ENCODE assay signal across 17 mouse cellular contexts in the genomic region with DNA sequence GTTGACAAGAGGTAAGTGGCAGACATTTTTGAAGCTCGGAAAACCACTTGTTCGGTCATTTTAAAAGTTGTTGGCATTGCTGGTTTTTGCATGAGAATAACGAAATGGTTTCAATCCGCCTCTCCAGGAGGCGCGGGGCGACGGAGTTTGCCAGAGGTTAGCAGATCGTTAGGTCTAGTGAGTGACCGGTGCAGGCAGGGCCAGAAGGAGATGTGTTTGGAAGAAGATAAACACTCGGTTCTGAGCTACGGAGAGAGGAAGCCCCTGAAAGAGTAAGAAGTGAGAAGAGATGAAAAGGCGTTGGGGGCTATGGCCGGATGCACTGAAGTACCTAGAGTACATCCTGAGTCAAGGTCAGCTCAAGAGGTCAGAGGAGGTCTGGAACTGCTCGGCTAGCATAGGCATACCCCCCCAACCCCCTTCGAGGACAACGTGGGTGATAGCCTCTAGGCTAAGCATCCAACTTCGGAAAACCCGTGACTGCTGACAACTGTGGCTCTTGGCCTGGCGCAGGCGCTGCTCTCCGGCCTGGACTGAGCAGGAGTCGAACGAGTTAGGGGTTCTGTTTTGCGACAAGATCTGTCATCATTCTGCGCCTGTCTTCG. TPM values are rescaled to one million over a fixed set of nuclear protein-coding genes. Genes with fewer than 3 reads are reported as not detected.
DNase-seq lines count a peak whose midpoint lies in the region; ATAC-seq and TF ChIP-seq lines count a peak whose summit lies in the region.
"Had no signal": no experiment of that assay in that cellular context is flagged by ENCODE, and none has a peak within 500 bp of the region (broad histone marks: within the 10 kb centered on the region; RNA-seq: fewer than 3 reads in every experiment).

No protein-coding gene starts in this region.

- ATAC-seq in heart, embryonic 13.5 days (ENCODE audit: extremely low read depth, insufficient number of reproducible peaks, low FRiP score, low TSS enrichment), result no peak
- no peak for ATAC-seq in stomach, embryonic 14.5 days (ENCODE audit: insufficient number of reproducible peaks, insufficient read depth, low FRiP score, low read depth)
- ATAC-seq in stomach, postnatal 0 days (ENCODE audit: low FRiP score, low TSS enrichment), result no peak
- ATAC-seq in stomach, embryonic 16.5 days (ENCODE audit: insufficient read depth, low FRiP score), result no peak

- H3K9ac ChIP-seq in heart, embryonic 13.5 days, result no peak overlapping the region
- H3K9ac ChIP-seq in stomach, embryonic 14.5 days (replicated peaks; ENCODE audit: low read depth, low read length), result 0 out of 2 replicates have a peak overlapping the region, but pooled peaks have one; percentile 2
- H3K9ac ChIP-seq in stomach, postnatal 0 days (ENCODE audit: low read length), result no peak overlapping the region
- H3K9ac ChIP-seq in stomach, embryonic 16.5 days (ENCODE audit: low read length), result no peak overlapping the region
- H3K9ac ChIP-seq: forebrain, embryonic 12.5 days; kidney, embryonic 15.5 days had no signal

- peaks cover 33% of the 10 kb centered on the region for H3K4me1 ChIP-seq in heart, embryonic 13.5 days
- H3K4me1 ChIP-seq in stomach, embryonic 14.5 days (ENCODE audit: control insufficient read depth, insufficient read depth, low read length), result peaks cover 10% of the 10 kb centered on the region; the same call in 1 of the 2 replicates
- no peaks in the 10 kb centered on the region for H3K4me1 ChIP-seq in stomach, postnatal 0 days (replicated peaks; ENCODE audit: control insufficient read depth, insufficient read depth)
- H3K4me1 ChIP-seq in stomach, embryonic 16.5 days (ENCODE audit: control insufficient read depth, insufficient read depth, low read length), result peaks cover 5% of the 10 kb centered on the region; the same call in 1 of the 2 replicates
- H3K4me1 ChIP-seq in kidney, adult 2 months (ENCODE audit: control insufficient read depth, insufficient read depth, low read length), result no peaks in the 10 kb centered on the region

- DNase-seq in heart, adult 9 months (ENCODE audit: low spot score in 2 of 2), result no peak
- no peak for DNase-seq in stomach, postnatal 0 days (ENCODE audit: low spot score)
- DNase-seq in induced T-regulatory cell, adult 2 months (ENCODE audit: low read depth), result peak; percentile 21
- DNase-seq in kidney, adult 2 months, result no peak
- no peak for DNase-seq in adrenal gland, postnatal 36 days
- DNase-seq: lung, adult 2 months; lung, postnatal 4 days had no signal

- H3K4me3 ChIP-seq in heart, embryonic 13.5 days, result 0 out of 2 replicates have a peak overlapping the region, but pooled peaks have one; percentile 2
- peak overlapping the region; percentile 13; the same call in 1 of the 2 replicates for H3K4me3 ChIP-seq in stomach, embryonic 14.5 days (ENCODE audit: low read depth, low read length)
- H3K4me3 ChIP-seq in stomach, postnatal 0 days (ENCODE audit: low read depth, low read length), result no peak overlapping the region
- H3K4me3 ChIP-seq in stomach, embryonic 16.5 days (replicated peaks; ENCODE audit: low read length), result peak overlapping the region; percentile 15; the same call in 1 of the 2 replicates
- no peak overlapping the region for H3K4me3 ChIP-seq in kidney, adult 2 months (ENCODE audit: insufficient read depth, low read depth, low read length)

- H3K27ac ChIP-seq in heart, embryonic 13.5 days (replicated peaks), result no peak overlapping the region
- H3K27ac ChIP-seq in stomach, embryonic 14.5 days (ENCODE audit: low read length), result peak overlapping the region; percentile 11; the same call in 1 of the 2 replicates
- H3K27ac ChIP-seq in stomach, postnatal 0 days (replicated peaks), result no peak overlapping the region
- H3K27ac ChIP-seq in stomach, embryonic 16.5 days (ENCODE audit: low read length), result no peak overlapping the region
- H3K27ac ChIP-seq in kidney, adult 2 months (ENCODE audit: insufficient read depth, low read depth, low read length), result no peak overlapping the region
- H3K27ac ChIP-seq: forebrain, embryonic 12.5 days; kidney, embryonic 15.5 days had no signal

- no peak for TF ChIP-seq POLR2A in kidney, adult 2 months (IDR thresholded peaks at IDR 0.05; ENCODE audit: low read depth, low read length)

- peaks cover 86% of the 10 kb centered on the region for H3K27me3 ChIP-seq in heart, embryonic 13.5 days (replicated peaks)
- peaks cover 32% of the 10 kb centered on the region for H3K27me3 ChIP-seq in stomach, embryonic 14.5 days (ENCODE audit: control insufficient read depth, insufficient read depth, low read length)
- H3K27me3 ChIP-seq in stomach, postnatal 0 days (ENCODE audit: control insufficient read depth, insufficient read depth, low read length), result peaks cover 31% of the 10 kb centered on the region
- peaks cover 50% of the 10 kb centered on the region for H3K27me3 ChIP-seq in stomach, embryonic 16.5 days (ENCODE audit: control insufficient read depth, insufficient read depth, low read length)
- H3K27me3 ChIP-seq in kidney, adult 2 months (replicated peaks; ENCODE audit: control insufficient read depth, insufficient read depth, low read length), result peaks cover 5% of the 10 kb centered on the region

- H3K4me2 ChIP-seq in heart, embryonic 13.5 days, result peak overlapping the region; percentile 73
- H3K4me2 ChIP-seq in stomach, embryonic 14.5 days (replicated peaks; ENCODE audit: low read depth, low read length), result peak overlapping the region; percentile 35; the same call in 1 of the 2 replicates
- no peak overlapping the region for H3K4me2 ChIP-seq in stomach, postnatal 0 days (replicated peaks; ENCODE audit: low read depth)
- peak overlapping the region; percentile 14; the same call in 1 of the 2 replicates for H3K4me2 ChIP-seq in stomach, embryonic 16.5 days (ENCODE audit: low read depth, low read length)

- 3% methylated on average over 27 of the region's 27 CpGs for WGBS in heart, embryonic 13.5 days
- WGBS in stomach, embryonic 14.5 days, result 8% methylated on average over 27 of the region's 27 CpGs
- 14% methylated on average over 27 of the region's 27 CpGs for WGBS in stomach, postnatal 0 days
- whole genome bisulfite sequencing in stomach, embryonic 16.5 days, result 16% methylated on average over 27 of the region's 27 CpGs
- WGBS in kidney, adult 2 months, result 6% methylated on average over 27 of the region's 27 CpGs

- TF ChIP-seq EP300 in stomach, postnatal 0 days (optimal IDR thresholded peaks at IDR 0.05), result no peak

- H3K9me3 ChIP-seq in heart, embryonic 13.5 days, result no peaks in the 10 kb centered on the region
- H3K9me3 ChIP-seq in stomach, embryonic 14.5 days (ENCODE audit: control insufficient read depth, low read depth, low read length), result no peaks in the 10 kb centered on the region
- no peaks in the 10 kb centered on the region for H3K9me3 ChIP-seq in stomach, postnatal 0 days (ENCODE audit: control insufficient read depth, low read length)
- H3K9me3 ChIP-seq in stomach, embryonic 16.5 days (replicated peaks; ENCODE audit: control insufficient read depth, low read length), result no peaks in the 10 kb centered on the region
- H3K9me3 ChIP-seq: forebrain, embryonic 12.5 days; kidney, embryonic 15.5 days had no signal

- no peak for TF ChIP-seq CTCF in stomach, postnatal 0 days (IDR thresholded peaks at IDR 0.05; ENCODE audit: low read depth)
- no peak for TF ChIP-seq CTCF in kidney, adult 2 months (conservative IDR thresholded peaks at IDR 0.05; ENCODE audit: insufficient read depth, insufficient read length, low read depth, low read length)

- no peaks in the 10 kb centered on the region for H3K36me3 ChIP-seq in heart, embryonic 13.5 days
- no peaks in the 10 kb centered on the region for H3K36me3 ChIP-seq in stomach, embryonic 14.5 days (ENCODE audit: control insufficient read depth, insufficient read depth, low read length)
- H3K36me3 ChIP-seq in stomach, postnatal 0 days (ENCODE audit: control insufficient read depth, insufficient read depth, low read length), result no peaks in the 10 kb centered on the region
- H3K36me3 ChIP-seq in stomach, embryonic 16.5 days (ENCODE audit: control insufficient read depth, insufficient read depth, low read length), result no peaks in the 10 kb centered on the region
- H3K36me3 ChIP-seq in kidney, adult 2 months (ENCODE audit: control insufficient read depth, insufficient read depth, low read length), result no peaks in the 10 kb centered on the region
- H3K36me3 ChIP-seq: forebrain, embryonic 12.5 days; kidney, embryonic 15.5 days had no signal

RNA-seq across cellular contexts. Expression of gene Nkx3-2, which starts 2.2 kb away (rescaled TPM):
- polyA plus RNA-seq in heart, embryonic 13.5 days (2015; fragmentation: Nextera tagmentation; extraction: Ambion mirVana), result 0.08 and 0.19 TPM in 2 replicates
- polyA plus RNA-seq in stomach, embryonic 14.5 days (2014; fragmentation: Nextera tagmentation; extraction: Ambion mirVana), result 2.0 and 2.8 TPM in 2 replicates
- polyA plus RNA-seq in stomach, postnatal 0 days (2015; fragmentation: Nextera tagmentation; extraction: Ambion mirVana), result 0.85 and 1.0 TPM in 2 replicates
- 1.9 and 2.5 TPM in 2 replicates for polyA plus RNA-seq in stomach, embryonic 16.5 days (2015; fragmentation: Nextera tagmentation; extraction: Ambion mirVana)
- polyA plus RNA-seq in kidney, adult 2 months (2012; rRNA removed), result not detected in 2 replicates
- not detected for total RNA-seq in adrenal gland, postnatal 36 days (2021)
- total RNA-seq: liver, adult 2 months; midbrain, postnatal 0 days had no signal
- polyA plus RNA-seq: forebrain, embryonic 12.5 days; heart, postnatal 0 days; kidney, embryonic 15.5 days; liver, adult 2 months; lung, adult 2 months; midbrain, postnatal 0 days; neural tube, embryonic 14.5 days; thymus, postnatal 0 days had no signal

RNA-seq across cellular contexts. Expression of gene Rab28, which starts 58.6 kb away (rescaled TPM):
- polyA plus RNA-seq in heart, embryonic 13.5 days (2015; fragmentation: Nextera tagmentation; extraction: Ambion mirVana), result 36.0 and 42.5 TPM in 2 replicates
- 72.3 and 78.0 TPM in 2 replicates for polyA plus RNA-seq in stomach, embryonic 14.5 days (2014; fragmentation: Nextera tagmentation; extraction: Ambion mirVana)
- polyA plus RNA-seq in stomach, postnatal 0 days (2015; fragmentation: Nextera tagmentation; extraction: Ambion mirVana), result 44.4 and 46.7 TPM in 2 replicates
- polyA plus RNA-seq in stomach, embryonic 16.5 days (2015; fragmentation: Nextera tagmentation; extraction: Ambion mirVana), result 53.3 and 65.4 TPM in 2 replicates
- 26.5 and 27.2 TPM in 2 replicates for polyA plus RNA-seq in kidney, adult 2 months (2012; rRNA removed)
- 10 to 100 TPM; 55.6 to 60.9 TPM for total RNA-seq in adrenal gland, postnatal 36 days (2021)

Comparison
In these comparisons a context has a peak if more than half of its experiments do, and no peak if none do; other contexts are left out.
1. H3K4me3 ChIP-seq: peak in heart, embryonic 13.5 days (single experiment), stomach, embryonic 14.5 days (single experiment) and stomach, embryonic 16.5 days (single experiment); none in stomach, postnatal 0 days (single experiment) and kidney, adult 2 months (single experiment).